Mouse (Mus musculus) T-helper 1 cell (primary cell): ENCODE data around the gene Myo1h.

Experiments used
- in situ Hi-C: fragments of 300-600 bp; cut with MboI, MseI; formaldehyde crosslinking; loops from one replicate; pipeline ENCODE4 v1.15.1; 2025; ENCODE audit warnings: high pct_unique_total_duplicates

Myo1h gene

DNA sequence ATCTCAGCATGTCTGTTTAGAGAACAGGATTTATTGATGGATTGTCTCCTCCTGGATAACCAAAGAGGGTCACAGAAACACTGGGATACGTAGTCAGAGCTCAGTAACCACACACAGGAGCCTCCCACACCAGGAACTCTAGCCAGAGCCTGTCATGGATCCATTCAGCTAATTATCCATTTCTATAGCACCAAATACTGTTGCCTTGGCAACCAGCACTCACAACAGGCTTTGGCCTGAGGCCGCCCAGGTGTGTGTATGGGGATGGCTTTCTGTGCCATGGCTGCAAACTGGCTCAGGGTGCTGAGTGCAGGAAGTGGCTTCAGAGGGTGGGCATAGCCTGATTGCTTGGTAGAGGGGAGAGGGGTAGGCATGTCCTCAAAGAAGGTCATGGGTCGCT is 1.0 kb downstream of the Myo1h start:
- in situ Hi-C loops: no loop called here

DNA sequence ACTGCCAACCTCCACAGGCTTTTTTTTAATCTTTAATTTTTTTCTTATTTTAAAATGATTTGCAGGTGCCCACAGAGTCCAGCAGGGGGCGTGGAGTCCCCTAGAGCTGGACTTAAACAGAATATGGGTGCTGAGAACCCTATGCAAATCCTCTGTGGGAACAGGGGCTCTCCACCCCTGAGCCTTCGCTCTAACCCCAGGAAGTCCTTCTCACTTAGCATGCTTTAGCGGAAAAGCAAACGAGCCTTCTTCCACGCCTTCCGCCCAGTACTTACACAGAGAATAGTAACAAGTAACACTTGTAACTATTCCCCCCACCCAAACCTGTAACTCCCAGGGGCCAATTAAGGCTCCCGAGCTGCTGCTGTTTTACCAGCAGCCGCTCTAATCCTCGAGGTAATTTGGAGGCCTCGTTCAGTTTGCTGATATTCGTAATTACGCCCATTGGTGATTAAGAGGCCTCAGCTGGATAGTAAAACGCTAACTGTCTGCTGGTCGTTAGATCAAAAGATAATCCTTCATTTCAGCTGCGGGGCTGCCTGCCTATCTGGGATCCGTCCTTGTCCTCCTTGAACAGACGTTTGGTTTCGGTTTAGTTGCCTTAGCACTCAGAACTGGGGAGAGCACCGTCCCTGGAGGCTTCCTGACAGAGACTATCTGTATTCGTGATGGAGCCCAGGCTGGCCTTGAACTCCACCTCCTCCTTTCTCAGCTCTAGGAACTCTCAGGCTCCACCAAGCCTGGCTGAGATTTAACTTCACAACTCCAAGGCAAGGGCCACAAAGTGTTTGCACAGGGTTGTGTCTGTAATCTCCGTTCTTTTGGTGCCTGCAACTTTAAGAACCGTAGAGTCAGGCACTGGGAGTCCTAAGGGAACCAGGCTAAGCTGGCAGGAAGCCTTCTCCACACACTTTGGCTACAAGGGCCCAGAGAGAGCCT is 8.0 kb downstream of the Myo1h start:
- in situ Hi-C loops: no loop called here

DNA sequence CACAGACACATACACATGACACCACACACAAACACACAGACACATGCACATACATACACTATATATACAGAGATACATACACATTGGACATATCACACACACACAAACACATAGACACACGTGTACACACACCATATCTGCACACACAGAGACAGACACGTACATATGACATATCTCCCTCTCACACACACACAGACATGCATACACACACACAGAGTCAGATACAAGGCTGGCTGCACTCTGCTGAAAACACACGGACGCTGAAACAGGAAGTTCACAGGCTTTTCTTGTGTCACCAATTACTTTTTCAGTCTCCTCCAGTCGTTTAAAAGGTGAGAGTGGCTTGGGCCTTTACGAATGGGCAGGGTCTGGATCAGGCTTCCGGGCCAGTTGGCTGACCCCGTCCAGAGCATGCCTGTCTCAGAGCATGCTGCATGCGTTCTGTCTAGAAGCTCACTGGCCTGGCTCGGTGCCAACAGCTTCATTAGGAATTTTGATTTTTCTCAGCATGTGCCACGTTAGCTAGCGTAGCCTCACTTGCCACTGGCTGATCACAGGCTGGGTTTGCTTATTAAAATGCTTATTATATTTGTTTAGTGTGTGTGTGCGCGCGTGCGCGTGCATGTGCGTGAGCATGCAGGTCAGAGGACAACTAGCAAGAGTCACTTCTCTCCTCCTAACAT is 9.4 kb downstream of the Myo1h start:
- in situ Hi-C loops: no loop called here

DNA sequence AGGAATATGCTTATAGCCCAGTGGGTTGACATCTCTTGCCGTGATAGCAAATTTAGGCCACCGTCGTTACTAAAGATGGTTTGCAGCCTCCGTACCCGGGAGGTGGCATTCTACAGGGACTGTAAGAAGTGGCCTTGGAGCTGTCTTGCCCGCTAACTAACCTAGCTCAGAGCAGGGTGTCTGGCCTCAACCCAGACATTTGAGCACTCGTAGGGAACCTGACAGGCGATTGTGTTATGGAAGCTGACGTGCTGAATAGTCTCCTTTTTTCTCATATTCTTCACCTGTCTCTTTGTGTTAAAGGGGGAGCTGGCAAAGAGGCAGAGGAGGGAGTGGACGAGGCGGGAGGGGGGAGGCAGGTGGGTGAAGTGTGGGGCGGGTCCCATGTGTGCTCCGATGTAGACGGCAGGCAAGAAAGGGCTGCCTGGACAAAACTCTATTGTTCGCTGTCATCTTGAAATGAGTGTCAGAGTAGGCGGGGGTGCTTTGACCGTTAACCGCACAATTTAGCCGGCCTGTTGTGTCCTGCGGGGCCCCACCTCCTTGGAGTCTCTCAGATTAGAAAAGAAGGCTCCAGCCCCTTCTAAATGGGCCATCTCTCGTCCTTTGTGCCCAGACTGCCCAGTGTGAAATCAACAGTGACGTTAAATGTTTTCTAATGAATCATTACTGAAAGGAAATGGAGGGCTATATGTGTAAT is 10.3 kb downstream of the Myo1h start:
- in situ Hi-C loops: no loop called here

DNA sequence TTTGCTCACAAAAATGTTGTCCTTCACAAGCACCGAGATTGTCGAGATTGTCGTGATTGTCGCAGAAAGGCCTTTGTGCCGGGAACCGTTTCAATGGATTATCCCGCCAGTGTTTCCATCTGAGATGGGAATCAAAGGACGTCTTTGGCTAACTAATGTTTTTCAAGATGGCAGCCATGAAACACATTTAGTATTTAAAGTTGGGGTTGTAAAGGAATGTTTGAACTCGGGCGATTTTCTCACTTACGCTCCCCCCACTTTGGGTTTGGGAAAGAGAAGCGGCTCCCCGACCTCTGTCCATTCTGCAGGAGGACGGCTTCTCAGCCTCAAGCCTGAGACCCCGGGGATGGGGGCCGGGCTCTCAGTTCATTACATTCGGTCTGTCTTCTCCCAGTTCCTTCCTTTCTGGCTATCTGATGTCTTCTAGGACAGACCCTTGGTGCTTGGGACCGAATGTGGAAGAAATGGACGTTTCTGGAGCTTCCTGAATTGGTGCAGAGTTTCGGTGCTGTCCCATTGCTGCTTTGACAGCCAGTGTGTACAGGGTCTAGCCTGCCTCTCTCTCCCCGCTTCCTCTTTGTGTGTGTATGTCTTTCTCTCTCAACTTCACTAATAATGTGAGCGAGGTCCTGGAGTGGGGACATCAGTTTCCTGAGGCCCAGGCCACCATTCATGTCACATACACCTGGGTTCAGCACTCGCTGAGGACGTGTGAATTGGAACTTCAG is 11.1 kb downstream of the Myo1h start:
- in situ Hi-C loops: no loop called here

DNA sequence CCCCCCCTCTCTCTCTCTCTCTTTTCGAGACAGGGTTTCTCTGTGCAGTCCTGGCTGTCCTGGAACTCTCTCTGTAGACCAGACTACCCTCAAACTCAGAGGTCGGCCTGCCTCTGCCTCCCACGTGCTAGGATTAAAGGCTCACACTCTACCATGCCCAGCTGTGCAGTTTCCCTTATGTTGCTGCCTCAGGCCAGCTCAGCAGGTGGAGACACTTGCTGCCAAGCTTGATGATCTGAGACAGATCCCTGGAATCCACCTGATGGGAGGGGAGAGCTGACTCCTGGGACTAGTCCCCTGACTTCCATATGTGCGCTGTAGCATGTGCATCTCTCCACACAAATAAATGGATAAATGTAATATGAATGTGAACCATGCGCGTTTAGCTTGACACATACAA is 14.2 kb downstream of the Myo1h start:
- in situ Hi-C loops: no loop called here

DNA sequence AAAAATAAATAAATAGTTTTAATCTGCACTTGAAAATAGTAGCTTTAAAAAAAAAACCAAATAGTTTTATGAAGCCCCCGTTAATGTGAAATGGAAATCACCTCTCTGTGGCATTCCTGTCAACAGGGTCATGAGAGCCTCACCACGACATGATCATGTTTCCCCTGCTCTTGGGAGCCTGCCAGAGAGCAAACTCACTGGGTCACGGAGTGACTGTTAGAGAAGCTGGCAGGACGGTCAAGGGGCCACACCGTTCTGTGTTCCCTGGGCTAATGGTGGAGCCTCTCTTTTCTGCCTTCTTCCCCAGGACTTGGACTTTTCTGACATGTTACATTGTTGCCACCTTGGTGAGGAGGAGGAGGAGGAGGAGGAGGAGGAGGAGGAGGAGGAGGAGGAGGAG is 17.5 kb downstream of the Myo1h start:
- in situ Hi-C loops: no loop called here

DNA sequence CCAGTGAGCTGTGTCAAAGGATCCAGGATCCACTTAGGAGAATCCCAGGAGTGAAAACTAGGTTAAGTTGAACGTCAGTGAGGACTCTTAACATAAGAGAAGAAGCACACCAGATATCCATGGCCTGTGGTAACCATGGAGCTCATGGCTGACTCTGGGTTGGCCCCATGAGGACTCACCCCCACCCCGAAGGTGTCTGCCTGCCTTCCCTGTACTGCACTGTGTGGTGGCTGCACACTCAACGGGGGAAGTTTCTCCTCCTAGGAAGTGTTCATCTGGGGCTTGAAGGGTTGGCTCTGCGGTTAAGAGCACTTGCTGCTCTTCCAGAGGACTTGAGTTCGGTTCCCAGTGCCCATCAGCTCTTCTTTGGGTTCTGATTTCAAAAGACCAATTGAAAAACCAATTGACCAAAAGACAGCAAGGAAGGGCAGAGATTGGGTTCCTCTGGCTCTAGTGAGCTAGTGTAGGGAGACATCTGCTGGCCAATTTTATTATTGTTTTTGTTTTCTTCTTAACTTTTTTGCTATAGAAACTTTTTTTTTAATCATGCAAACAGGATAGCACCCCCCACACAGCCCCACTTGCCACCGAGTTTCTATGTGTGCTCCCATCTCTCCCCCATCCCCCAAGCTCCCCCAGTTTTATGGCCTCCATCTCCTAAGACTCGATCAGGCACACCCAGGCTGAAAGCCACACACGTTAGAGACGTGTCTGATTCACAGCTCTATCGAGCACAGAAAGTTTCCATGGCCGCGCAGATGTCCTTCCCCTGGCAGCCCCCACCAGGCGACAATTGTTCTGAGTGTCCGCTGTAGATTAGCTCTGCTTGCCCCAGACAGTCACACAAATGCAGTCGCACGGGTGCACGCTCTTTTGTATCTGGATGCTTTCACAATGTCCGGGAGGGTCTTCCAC is 20.1 kb downstream of the Myo1h start:
- in situ Hi-C loops: no loop called here

DNA sequence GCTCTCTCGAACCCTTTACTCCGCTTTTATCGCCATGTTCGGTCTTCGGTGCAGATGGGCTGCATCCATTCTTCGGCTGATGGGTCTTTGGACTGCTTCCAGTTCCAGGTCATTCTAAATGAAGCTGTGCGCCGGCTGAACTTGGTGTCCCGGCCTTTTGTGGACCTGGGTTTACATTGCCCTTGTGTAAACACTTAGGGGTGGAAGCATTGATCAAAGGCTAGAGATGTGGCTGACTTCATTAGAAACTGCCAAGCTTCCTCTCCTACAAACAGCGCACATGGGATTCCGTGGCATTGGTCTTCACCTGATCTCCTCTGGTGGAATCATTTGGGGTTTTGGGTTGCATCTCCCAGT is 20.7 kb downstream of the Myo1h start:
- in situ Hi-C loops: loop anchor here (5.0 kb wide), 1 partner anchor 62 kb away; no protein-coding TSS in a partner anchor

DNA sequence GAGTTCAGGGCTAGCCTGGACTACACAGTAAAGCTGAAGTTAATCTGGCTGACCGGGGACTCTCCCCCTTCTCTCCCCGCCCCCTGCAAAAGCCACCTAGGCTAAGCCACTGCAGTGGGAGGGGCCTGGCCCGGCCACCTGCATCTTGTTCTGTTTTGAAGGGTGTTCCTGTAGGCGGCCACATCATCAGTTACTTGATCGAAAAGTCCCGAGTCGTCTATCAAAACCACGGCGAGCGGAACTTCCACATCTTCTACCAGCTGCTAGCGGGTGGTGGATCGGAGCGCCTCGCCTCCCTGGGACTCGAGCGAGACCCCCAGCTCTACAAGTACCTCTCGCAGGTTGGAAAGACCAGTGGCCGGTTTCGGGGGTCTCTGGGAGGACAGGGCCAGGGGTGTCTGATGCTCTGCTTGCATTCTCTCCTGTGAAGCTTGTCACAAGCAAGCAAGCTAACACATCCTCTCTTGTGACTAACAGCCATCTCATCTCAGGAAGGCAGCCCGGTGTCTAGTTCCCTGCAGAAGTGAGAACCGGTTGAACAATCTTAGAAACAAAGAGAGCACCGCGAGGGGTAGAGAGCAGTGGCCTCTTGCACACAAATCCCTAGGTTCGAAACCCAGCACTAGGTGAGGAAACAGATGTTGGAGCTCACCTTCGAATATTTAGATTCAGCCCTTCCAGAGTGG is 34.3 kb downstream of the Myo1h start:
- in situ Hi-C loops: loop anchor here (5.0 kb wide), 1 partner anchor 59 kb away; the partner anchor contains the start of genes Kctd10 and Ube3b

DNA sequence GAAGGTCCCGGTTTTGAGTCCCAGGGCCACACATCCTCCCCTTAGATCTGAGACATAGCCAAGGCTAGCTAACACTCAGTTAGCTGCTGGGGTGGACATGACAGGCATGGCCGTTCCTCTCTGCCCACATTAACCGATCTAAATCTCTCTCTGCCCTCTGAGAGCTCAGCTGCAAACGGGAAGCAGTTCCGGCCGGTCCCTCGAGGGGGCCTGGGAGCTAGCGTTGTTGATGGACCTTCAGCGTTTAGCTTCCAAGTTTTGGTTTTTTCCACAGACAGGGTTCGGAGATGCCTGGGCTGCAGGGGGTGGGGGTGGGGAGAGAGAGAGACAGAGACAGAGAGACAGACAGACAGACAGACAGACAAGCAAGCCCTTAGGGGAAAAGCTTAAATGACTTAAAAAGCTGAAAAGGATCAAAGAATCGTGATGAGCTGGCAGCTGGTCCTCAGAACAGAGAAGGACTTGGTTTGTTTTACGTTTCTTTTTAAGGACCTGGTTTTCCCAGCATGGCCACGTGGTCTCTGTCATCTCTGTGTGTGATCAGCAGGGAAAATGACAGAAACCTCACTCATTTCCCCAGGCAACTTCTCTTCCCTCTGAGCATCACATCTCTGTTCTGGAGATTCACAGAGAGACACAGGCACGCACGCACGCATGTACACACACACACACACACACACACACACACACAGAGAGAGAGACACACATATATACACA is 35.0 kb downstream of the Myo1h start:
- in situ Hi-C loops: loop anchor here (5.0 kb wide), 1 partner anchor 58 kb away; the partner anchor contains the start of genes Kctd10 and Ube3b

DNA sequence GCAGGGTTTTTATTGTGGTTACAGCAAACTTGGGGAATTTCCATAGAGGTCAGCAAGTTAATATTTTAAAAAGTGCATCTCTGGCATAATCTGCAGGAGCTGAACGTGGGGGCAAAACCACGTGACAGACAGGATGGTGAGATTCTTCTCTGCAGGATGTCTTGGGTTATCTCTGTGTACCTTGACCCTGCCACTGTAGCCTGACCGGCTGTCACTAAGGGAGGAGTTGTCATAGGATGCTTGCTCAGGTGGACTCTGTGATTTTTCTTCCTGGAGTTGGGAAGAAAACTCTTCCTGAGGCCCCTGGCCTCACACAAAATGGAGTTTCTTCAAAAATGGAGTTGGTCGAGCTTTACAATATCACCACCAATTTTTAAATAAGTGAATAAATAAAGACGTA is 54.0 kb downstream of the Myo1h start:
- in situ Hi-C loops: no loop called here

DNA sequence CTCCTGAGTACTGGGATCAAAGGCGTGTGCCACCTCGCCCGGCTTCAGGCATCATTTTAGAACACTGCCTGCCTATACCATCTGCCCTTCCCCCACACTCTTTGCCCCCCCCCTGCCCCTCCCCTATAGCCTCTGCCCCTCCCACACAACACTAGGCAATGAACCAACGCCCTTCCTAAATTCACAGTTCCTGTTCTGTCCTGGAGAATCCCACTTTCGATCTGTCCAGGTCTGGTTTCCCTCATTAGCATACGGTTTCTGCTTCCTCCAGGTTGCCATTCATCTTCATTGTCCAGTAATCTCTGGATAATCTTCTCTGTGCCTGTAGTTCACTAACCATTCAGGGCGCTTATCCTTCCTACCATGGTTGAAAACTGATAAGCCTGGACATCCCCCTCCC is 54.6 kb downstream of the Myo1h start:
- in situ Hi-C loops: no loop called here

DNA sequence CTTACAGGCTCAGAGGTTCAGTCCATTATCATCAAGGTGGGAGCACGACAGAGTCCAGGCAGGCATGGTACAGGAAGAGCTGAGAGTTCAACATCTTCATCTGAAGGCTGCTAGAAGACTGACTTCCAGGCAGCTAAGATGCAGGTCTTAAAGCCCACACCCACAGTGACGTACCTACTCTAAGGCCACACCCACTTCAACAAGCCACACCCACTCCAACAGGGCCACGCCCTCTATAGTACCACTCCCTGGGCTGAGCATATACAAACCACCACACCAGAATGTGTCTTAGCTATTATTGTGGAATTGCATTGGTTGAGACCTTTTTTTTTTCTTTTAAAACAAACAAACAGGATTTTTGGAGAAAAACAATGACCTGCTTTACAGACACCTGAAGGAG is 56.6 kb downstream of the Myo1h start:
- in situ Hi-C loops: no loop called here

DNA sequence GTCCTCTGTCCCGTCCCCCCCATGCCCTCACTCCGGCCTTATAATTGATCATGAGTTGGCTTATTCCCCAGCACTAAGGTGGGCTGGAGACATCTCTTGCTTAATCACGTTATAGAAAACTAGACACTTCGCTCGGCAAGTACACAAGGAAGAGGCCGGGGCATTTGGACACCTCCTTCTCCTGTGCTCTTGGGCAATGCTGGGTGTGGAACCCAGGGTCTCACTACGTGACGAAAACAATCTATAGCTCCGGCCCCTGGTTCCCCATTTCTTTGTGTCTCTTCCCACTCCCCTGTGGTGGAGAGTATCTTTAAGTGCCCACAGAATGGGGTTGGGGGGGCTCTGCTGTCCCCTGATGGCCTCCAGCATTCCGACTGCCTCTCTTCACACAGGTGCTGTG is 58.0 kb downstream of the Myo1h start:
- in situ Hi-C loops: no loop called here

DNA sequence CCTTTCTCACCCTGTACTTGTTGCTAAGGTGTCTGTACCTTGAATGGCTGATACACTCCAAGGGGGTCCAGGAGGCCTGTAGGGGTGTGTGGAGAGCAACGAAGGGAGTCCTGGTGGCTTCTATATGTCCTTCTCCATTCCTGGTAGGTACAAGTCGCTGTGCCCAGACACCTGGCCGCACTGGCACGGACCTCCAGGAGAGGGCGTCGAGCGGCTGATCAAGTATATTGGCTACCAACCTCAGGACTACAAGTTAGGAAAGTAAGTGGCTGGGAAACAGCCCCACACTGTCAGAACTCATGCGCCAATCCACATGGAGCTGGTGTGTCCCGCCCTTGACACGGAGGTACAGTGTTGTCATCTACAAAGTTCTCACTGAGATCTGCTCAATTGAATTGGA is 62.5 kb downstream of the Myo1h start:
- in situ Hi-C loops: no loop called here

DNA sequence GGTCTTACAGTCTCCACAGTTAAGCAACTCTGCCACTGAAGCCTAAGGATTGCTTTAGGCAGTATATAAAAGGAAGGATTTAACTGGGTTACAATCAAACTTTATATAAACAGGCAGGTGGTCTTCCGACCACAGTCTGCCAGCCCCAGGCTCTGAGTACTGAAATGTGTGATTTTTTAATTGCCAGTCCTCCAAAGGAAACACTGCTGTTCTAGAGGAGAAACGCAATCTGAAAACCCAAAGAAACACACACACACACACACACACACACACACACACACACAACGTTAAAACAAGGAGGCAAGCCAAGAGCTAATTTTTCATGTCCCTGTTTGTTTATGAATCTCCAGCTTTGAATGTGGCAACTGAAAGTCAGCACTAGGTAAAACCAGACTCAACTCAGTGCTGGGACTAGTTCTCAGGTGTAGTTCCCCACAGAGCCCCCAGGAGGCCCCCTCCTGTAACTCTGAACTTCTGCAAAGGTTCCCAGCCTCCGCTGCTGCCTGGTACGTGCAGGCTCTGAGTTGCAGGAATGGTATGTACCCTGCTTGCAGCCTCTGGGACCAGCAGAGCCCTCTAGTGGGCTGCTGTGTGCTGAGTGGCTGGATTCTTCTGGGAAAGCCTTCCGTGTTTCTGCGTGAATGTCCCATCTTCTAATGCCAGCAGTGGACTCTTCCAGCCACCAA is 67.4 kb downstream of the Myo1h start:
- in situ Hi-C loops: no loop called here

DNA sequence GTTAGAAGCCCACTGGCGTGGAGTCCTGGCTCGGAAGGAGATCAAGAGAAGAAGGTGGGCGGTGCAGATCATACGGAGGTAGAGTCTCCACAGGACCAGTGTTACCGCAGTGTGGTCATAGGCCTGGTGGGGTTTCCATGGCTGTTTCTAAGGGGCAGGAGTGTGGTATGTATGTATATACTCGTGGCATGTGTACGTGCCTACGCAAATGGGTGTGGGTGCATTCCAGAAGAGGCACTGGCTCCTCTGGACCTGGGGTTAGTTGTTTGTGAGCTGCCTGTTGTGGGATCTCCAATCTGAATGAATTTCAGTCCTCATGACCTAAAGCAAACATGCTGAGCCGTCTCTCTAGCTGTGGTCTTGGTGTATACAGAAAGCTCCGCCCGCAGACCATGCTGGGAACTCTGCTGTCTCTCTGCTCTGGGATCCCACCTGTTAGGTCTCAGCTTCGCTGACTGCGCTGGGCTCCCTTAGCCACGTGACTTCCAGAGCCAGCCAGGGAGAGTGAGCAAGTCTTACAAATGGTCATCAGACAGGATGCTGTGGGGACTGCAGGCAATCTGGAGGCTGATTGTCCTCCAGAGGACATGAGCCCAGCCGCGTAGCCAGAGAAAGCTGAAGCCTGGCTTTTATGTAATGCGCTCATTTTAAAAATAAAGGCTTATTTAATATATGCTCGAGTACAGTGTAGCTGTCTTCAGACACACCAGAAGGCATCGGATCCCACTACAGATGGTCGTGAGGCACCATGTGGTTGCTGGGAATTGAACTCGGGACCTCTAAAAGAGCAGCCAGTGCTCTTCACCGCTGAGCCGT is 68.2 kb downstream of the Myo1h start:
- in situ Hi-C loops: no loop called here
